Mouse (Mus musculus) CH12.LX (cell line): Measurements from ENCODE around the gene Fntb. TPM values are rescaled to one million over a fixed set of nuclear protein-coding genes. Genes with fewer than 3 reads are reported as not detected.

Experiments used
- DNase-seq: peaks from one replicate; pipeline ENCODE4 v3.0.0-alpha.2; 2013; ENCODE audit errors: extremely low read depth
- H3K27ac ChIP-seq: 2 replicates; pipeline ENCODE4 v1.5.1; 2012; ENCODE audit warnings: low read depth, mild to moderate bottlenecking, control low read depth, moderate library complexity; ENCODE audit not compliant: insufficient read depth
- H3K27me3 ChIP-seq: replicated peaks from 2 replicates; pipeline ENCODE3; 2012; ENCODE audit warnings: inconsistent platforms
- H3K36me3 ChIP-seq, 2 experiments: replicated peaks in 1 of 2; 2 replicates each; pipeline versions ENCODE3 to v1.6.1; 2012; ENCODE audit warnings: inconsistent platforms in 1 of 2, low read length in 1 of 2, mild to moderate bottlenecking in 1 of 2, mixed read lengths in 1 of 2, moderate library complexity in 1 of 2; ENCODE audit not compliant: control insufficient read depth in 1 of 2, insufficient read depth in 1 of 2
- H3K4me1 ChIP-seq, 2 experiments: 2 replicates each; pipeline ENCODE4 v1.6.1; 2012; ENCODE audit warnings: inconsistent platforms in 1 of 2, moderate library complexity in 1 of 2; ENCODE audit not compliant: insufficient read depth in 2 of 2, control insufficient read depth in 1 of 2
- H3K4me2 ChIP-seq: 2 replicates; pipeline ENCODE4 v1.6.1; 2012; ENCODE audit warnings: low read depth, mild to moderate bottlenecking, control low read depth; ENCODE audit not compliant: poor library complexity, insufficient read depth, severe bottlenecking
- H3K4me3 ChIP-seq, 3 experiments: fragments of 150-350 bp in 1 of 3; sonication (generic) in 1 of 3; replicated peaks in 1 of 3; 2 replicates each; pipeline versions ENCODE3 to v1.5.1; 2011 to 2012; ENCODE audit warnings: low read depth in 2 of 3, low read length in 2 of 3, mild to moderate bottlenecking in 2 of 3, moderate library complexity in 2 of 3, control low read depth in 1 of 3, improper control_type of control experiment in 1 of 3, inconsistent platforms in 1 of 3, mixed read lengths in 1 of 3; ENCODE audit not compliant: poor library complexity in 1 of 3
- H3K79me2 ChIP-seq: replicated peaks from 2 replicates; pipeline ENCODE4 v1.6.1; 2012; ENCODE audit warnings: mild to moderate bottlenecking, moderate library complexity; ENCODE audit not compliant: control insufficient read depth, poor library complexity, insufficient read depth, severe bottlenecking; ENCODE audit errors: extremely low read depth
- H3K9ac ChIP-seq: 2 replicates; pipeline ENCODE4 v1.6.1; 2012; ENCODE audit warnings: low read depth, mild to moderate bottlenecking, control low read depth, moderate library complexity; ENCODE audit not compliant: insufficient read depth
- H3K9me3 ChIP-seq: replicated peaks from 2 replicates; pipeline ENCODE3; 2012; ENCODE audit warnings: low read length, inconsistent platforms, mixed read lengths
- E2F4 ChIP-seq: IDR thresholded peaks from 2 replicates; pipeline ENCODE4 v1.6.1; 2011; ENCODE audit warnings: low read depth, low read length, improper control_type of control experiment; ENCODE audit not compliant: insufficient replicate concordance
- EP300 ChIP-seq: IDR thresholded peaks from 2 replicates; pipeline ENCODE4 v1.6.1; 2011; ENCODE audit warnings: low read length, improper control_type of control experiment
- GABPA ChIP-seq: IDR thresholded peaks from 2 replicates; pipeline ENCODE4 v1.6.1; 2012; ENCODE audit warnings: low read depth, low read length, improper control_type of control experiment, inconsistent platforms; ENCODE audit not compliant: insufficient replicate concordance
- JUND ChIP-seq: conservative IDR thresholded peaks from 2 replicates; pipeline ENCODE4 v1.6.1; 2011; ENCODE audit warnings: low read depth, low read length, improper control_type of control experiment
- KAT2A ChIP-seq: IDR thresholded peaks from 2 replicates; pipeline ENCODE4 v1.6.1; 2012; ENCODE audit warnings: low read length, improper control_type of control experiment, inconsistent platforms; ENCODE audit not compliant: insufficient replicate concordance
- MAZ ChIP-seq: IDR thresholded peaks from 2 replicates; pipeline ENCODE4 v1.6.1; 2012; ENCODE audit warnings: low read depth, mild to moderate bottlenecking, inconsistent platforms, low read length, improper control_type of control experiment, moderate library complexity
- MYC ChIP-seq: IDR thresholded peaks from 2 replicates; pipeline ENCODE4 v1.6.1; 2011; ENCODE audit warnings: low read depth, mild to moderate bottlenecking, improper control_type of control experiment, low read length
- POLR2AphosphoS2 ChIP-seq: IDR thresholded peaks from 2 replicates; pipeline ENCODE4 v1.6.1; 2011; ENCODE audit warnings: low read depth, low read length, improper control_type of control experiment
- RAD21 ChIP-seq: IDR thresholded peaks from 2 replicates; pipeline ENCODE4 v1.6.1; 2011; ENCODE audit warnings: low read depth, mild to moderate bottlenecking, low read length, improper control_type of control experiment, moderate library complexity
- RCOR1 ChIP-seq: conservative IDR thresholded peaks from 2 replicates; pipeline ENCODE4 v1.6.1; 2012; ENCODE audit warnings: low read depth, mild to moderate bottlenecking, inconsistent platforms, low read length, improper control_type of control experiment
- SMC3 ChIP-seq: IDR thresholded peaks from 2 replicates; pipeline ENCODE4 v1.6.1; 2011; ENCODE audit warnings: low read depth, low read length, improper control_type of control experiment
- TBP ChIP-seq: conservative IDR thresholded peaks from 2 replicates; pipeline ENCODE4 v1.6.1; 2011; ENCODE audit warnings: low read depth, low read length, improper control_type of control experiment
- TCF12 ChIP-seq: IDR thresholded peaks from 2 replicates; pipeline ENCODE4 v1.6.1; 2014; ENCODE audit warnings: low read depth, mild to moderate bottlenecking, inconsistent platforms, low read length, improper control_type of control experiment
- ZC3H11A ChIP-seq: IDR thresholded peaks from 2 replicates; pipeline ENCODE4 v1.6.1; 2012; ENCODE audit warnings: low read depth, mild to moderate bottlenecking, inconsistent platforms, low read length, improper control_type of control experiment
- dilution Hi-C: fragments of 300-500 bp; cut with MboI; formaldehyde crosslinking; loops from 2 replicates; pipeline ENCODE4 v1.14.3; 2020; ENCODE audit warnings: low sequenced_read_pairs; ENCODE audit not compliant: extremely low pct_unique_long_range_greater_than_20kb, extremely low pct_ligation_motif_present
- in situ Hi-C: fragments of 300-500 bp; cut with MboI; formaldehyde crosslinking; loops from 3 replicates; pipeline ENCODE4 v1.14.3; 2019; ENCODE audit warnings: low sequenced_read_pairs, low pct_ligation_motif_present, low pct_unique_long_range_greater_than_20kb, mixed read lengths
- polyA plus RNA-seq: library from polyadenylated mRNA; unstranded; fragments of >175 nt; gene quantifications from 2 replicates; pipeline ENCODE4 v1.2.1, GENCODE M21; 2012; ENCODE audit warnings: low read depth; ENCODE audit not compliant: insufficient read length
- total RNA-seq, 2 experiments: library from RNA; depleted of rRNA; stranded (reverse); fragments of 300-350 nt in 1 of 2; fragments of >200 nt in 1 of 2; gene quantifications; 2 replicates each; pipeline ENCODE4 v1.2.3; 2012 to 2014

Fntb gene
- total and polyA plus RNA-seq, 3 experiments = 5.6 to 19.5 (median 9.2) TPM

DNA sequence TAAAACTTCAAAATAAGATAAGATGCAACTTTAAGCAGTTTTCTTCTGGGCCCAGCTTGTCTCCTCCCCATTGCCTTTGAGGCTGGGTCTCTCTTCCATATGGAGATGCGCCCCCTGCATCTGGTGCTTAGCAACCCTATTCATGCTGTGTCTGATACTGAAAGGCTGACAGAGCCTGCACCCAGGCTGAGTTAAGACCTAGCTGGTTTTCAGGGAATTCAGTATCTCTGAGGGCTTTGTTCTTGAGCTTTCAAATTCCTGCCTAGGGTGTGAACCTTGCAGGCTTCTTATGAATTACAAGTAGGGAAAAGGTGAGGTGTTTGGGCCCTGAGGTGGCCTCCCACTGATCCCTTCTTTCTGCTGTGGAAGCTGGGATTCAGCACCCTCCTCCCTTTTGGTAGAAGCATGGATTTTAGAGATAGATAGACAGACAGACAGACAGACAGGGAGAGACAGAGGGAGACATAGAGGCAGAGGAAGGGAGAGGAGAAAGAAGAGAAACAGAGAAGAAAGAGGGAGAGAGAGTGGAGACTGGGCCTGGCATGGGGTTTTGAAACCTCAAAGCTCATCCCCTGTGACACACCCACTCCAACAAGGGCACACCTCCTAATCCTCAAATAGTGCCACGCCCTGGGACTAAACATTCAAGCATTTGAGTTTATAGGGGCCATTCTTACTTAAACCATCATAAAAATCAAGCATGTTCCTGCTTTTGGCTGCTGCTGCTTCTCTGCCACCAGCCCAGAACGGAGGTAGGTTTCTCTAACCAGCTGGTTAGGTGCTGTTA, 136.3 kb downstream of the Fntb start:
- no peaks in the 10 kb centered on the region for H3K79me2 ChIP-seq
- no peak for DNase-seq
- no peak overlapping the region for H3K4me2 ChIP-seq
- no peaks in the 10 kb centered on the region for H3K4me1 ChIP-seq
- no peak for TF ChIP-seq EP300
- TF ChIP-seq RAD21 = no peak
- no peak for TF ChIP-seq MYC
- TF ChIP-seq JUND = no peak
- no peak for TF ChIP-seq TCF12
- no peak for TF ChIP-seq MAZ
- TF ChIP-seq RCOR1 = no peak
- TF ChIP-seq GABPA = no peak
- no peak for TF ChIP-seq SMC3
- TF ChIP-seq ZC3H11A = no peak
- no peak overlapping the region for H3K4me3 ChIP-seq
- H3K9me3 ChIP-seq = no peaks in the 10 kb centered on the region
- dilution Hi-C loops = no loop called here
- in situ Hi-C loops = no loop called here
- no peak overlapping the region for H3K27ac ChIP-seq
- H3K36me3 ChIP-seq = peaks cover 0 to 74% of the 10 kb centered on the region in 2 experiments
- H3K27me3 ChIP-seq = no peaks in the 10 kb centered on the region
- no peak overlapping the region for H3K9ac ChIP-seq

GRCm38 (mm10) chr12:76906278-76906677, 140.9 kb downstream of the Fntb start:
- H3K36me3 ChIP-seq = peaks cover 9 to 80% of the 10 kb centered on the region in 2 experiments
- no peak for DNase-seq
- no peaks in the 10 kb centered on the region for H3K27me3 ChIP-seq
- no peaks in the 10 kb centered on the region for H3K4me1 ChIP-seq
- dilution Hi-C loops (no loop called here), in situ Hi-C loops (no loop called here)
- no peak overlapping the region for H3K9ac ChIP-seq
- no peaks in the 10 kb centered on the region for H3K9me3 ChIP-seq
- no peak overlapping the region for H3K4me2 ChIP-seq
- TF ChIP-seq E2F4 = no peak
- no peak for TF ChIP-seq POLR2AphosphoS2
- TF ChIP-seq TBP = no peak
- no peaks in the 10 kb centered on the region for H3K79me2 ChIP-seq
- no peak overlapping the region for H3K4me3 ChIP-seq
- H3K27ac ChIP-seq = no peak overlapping the region

DNA sequence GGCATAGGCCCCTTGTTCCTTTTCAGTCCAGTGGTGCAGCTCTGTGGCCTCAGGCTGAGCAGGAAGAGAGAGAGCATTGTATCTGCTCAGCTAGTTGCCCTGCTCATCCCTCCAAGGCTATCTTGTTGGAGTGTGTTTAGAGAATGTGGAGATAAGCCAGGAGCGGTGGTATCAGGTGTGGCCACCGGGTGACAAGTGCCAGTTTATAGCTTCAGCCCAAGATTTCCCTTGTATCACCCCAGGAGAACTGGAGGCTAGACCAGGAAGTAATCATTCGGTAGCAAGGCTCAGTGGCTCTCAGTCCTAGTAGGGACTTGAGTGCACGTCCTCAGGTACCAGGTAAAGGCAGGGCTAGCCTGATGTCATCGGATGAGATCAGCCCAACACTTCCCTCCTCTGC, 143.8 kb downstream of the Fntb start:
- TF ChIP-seq GABPA (no peak), KAT2A (no peak)
- TF ChIP-seq, all 38 proteins: peak for 0
- Histone ChIP-seq H3K9ac (no peak overlapping the region), H3K4me1 (no peaks in the 10 kb centered on the region)

More for the DNA sequence above, 143.8 kb downstream of the Fntb start:
- Histone ChIP-seq H3K36me3 (peaks cover 9 to 80% of the 10 kb centered on the region in 2 experiments), H3K79me2 (no peaks in the 10 kb centered on the region), H3K4me3 (no peak overlapping the region), H3K27me3 (no peaks in the 10 kb centered on the region), H3K27ac (no peak overlapping the region), H3K4me2 (no peak overlapping the region), H3K9me3 (no peaks in the 10 kb centered on the region)
- in situ Hi-C loops = no loop called here
- no peak for DNase-seq
- dilution Hi-C loops = no loop called here
